Mouse (Mus musculus) cerebellum, adult 2 months (tissue): Measurements from ENCODE around the gene Zfand2b. TPM values are rescaled to one million over a fixed set of nuclear protein-coding genes. Genes with fewer than 3 reads are reported as not detected.

Experiments used
- DNase-seq, 2 experiments: peaks; one replicate each; pipeline ENCODE4 v3.0.0; 2021
- H3K27ac ChIP-seq: fragments of 200-500 bp; 2 replicates; pipeline ENCODE4 v1.5.1; 2012; ENCODE audit warnings: low read length, control low read depth, inconsistent platforms; ENCODE audit not compliant: insufficient read depth
- H3K27me3 ChIP-seq: fragments of 200-500 bp; 2 replicates; pipeline ENCODE4 v1.6.1; 2012; ENCODE audit warnings: inconsistent platforms, mild to moderate bottlenecking, low read length, moderate library complexity; ENCODE audit not compliant: control insufficient read depth, insufficient read depth
- H3K4me1 ChIP-seq: fragments of 200-500 bp; 2 replicates; pipeline ENCODE4 v1.6.1; 2011; ENCODE audit warnings: low read length; ENCODE audit not compliant: control insufficient read depth, insufficient read depth
- H3K4me3 ChIP-seq: fragments of 200-500 bp; replicated peaks from 2 replicates; pipeline ENCODE3; 2011; ENCODE audit warnings: mild to moderate bottlenecking, low read depth, low read length, control low read depth; ENCODE audit not compliant: insufficient read depth
- CTCF ChIP-seq: fragments of 200-500 bp; IDR thresholded peaks from 2 replicates; pipeline ENCODE4 v1.5.1; 2011; ENCODE audit warnings: low read depth, mild to moderate bottlenecking, control low read depth, low read length, moderate library complexity, borderline replicate concordance; ENCODE audit not compliant: insufficient read depth
- POLR2A ChIP-seq: fragments of 200-500 bp; IDR thresholded peaks from 2 replicates; pipeline ENCODE4 v1.6.1; 2011; ENCODE audit warnings: low read length, control low read depth, borderline replicate concordance; ENCODE audit not compliant: insufficient read depth
- WGBS: fragments of 180-500 bp; shearing (Covaris S2); methylation state at CpG from one replicate; pipeline ENCODE4 v1.1.7; 2018; 5-methylcytosine and 5-hydroxymethylcytosine counted together
- polyA plus RNA-seq: library from polyadenylated mRNA; depleted of rRNA; stranded (reverse); fragments of >200 nt; gene quantifications from 2 replicates; pipeline ENCODE4 v1.2.3, GENCODE M21; 2012; rRNA removed

Gene Zfand2b
- polyA plus RNA-seq, 1 experiment: 61.6 TPM

DNA sequence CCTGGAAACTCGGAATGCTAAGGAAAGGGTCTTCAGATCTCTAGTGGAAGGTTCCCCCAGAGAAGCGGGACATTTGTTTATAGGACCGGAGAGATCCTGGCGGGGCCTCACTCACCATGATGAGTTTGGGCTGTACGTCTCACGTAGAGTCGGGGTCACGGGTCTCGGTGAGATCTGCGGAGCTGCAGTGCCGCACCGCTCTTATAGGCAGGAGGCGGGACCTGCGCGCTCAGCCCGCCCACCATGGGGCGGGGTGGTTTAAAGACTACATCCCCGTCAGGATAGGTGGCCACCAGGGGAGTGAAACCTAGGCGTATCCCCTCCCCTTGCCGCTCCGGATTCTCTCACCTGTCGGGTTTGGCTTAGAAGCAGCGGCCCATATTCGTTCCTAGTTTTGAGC is 50.6 kb downstream of the Zfand2b start:
- peak; percentile 97 to 98 for DNase-seq
- Histone ChIP-seq H3K4me1 (peaks cover 11% of the 10 kb centered on the region), H3K27ac (peak overlapping the region; percentile 93), H3K4me3 (peak overlapping the region; percentile 69), H3K27me3 (no peaks in the 10 kb centered on the region)
- peak; percentile 100 for TF ChIP-seq POLR2A
- peak; percentile 36; the same call in 1 of the 2 replicates for TF ChIP-seq CTCF
- WGBS: under 1% methylated on average over 24 of the region's 24 CpGs

GRCm38 (mm10) chr1:75219531-75219930 is 51.1 kb downstream of the Zfand2b start, which contains the start of gene Tuba4a:
Gene Tuba4a (minus strand): TSS chr1:75219865.
- WGBS: under 1% methylated on average over 34 of the region's 34 CpGs
- H3K4me1 ChIP-seq: peaks cover 11% of the 10 kb centered on the region
- H3K27ac ChIP-seq: peak within 1 kb of the TSS; percentile 93
- H3K4me3 ChIP-seq: peak within 1 kb of the TSS; percentile 69
- TF ChIP-seq POLR2A: no peak
- no peak for DNase-seq
- H3K27me3 ChIP-seq: no peaks in the 10 kb centered on the region

Other genes starting within 250 kb of the Zfand2b start
- gene Cfap65, start 233.0 kb upstream of the Zfand2b start, polyA plus RNA-seq: 2.6 and 3.7 TPM in 2 replicates
- gene Ihh, start 217.0 kb upstream of the Zfand2b start, polyA plus RNA-seq: 0.33 and 0.49 TPM in 2 replicates
- gene Nhej1, start 43.4 kb upstream of the Zfand2b start, polyA plus RNA-seq: 1.8 and 2.8 TPM in 2 replicates
- not detected in 2 replicates for gene Slc23a3, start 34.8 kb upstream of the Zfand2b start, polyA plus RNA-seq
- 39.0 and 41.4 TPM in 2 replicates for gene Cnppd1, start 25.9 kb upstream of the Zfand2b start, polyA plus RNA-seq
- gene Retreg2, start 25.9 kb upstream of the Zfand2b start, polyA plus RNA-seq: 261 and 276 TPM in 2 replicates
- 19.2 and 22.4 TPM in 2 replicates for gene Abcb6, start 11.7 kb downstream of the Zfand2b start, polyA plus RNA-seq
- gene Ankzf1, start 23.5 kb downstream of the Zfand2b start, polyA plus RNA-seq: 41.0 and 44.6 TPM in 2 replicates
- 120 and 128 TPM in 2 replicates for gene Atg9a, start 23.6 kb downstream of the Zfand2b start, polyA plus RNA-seq
- 10.8 TPM in 2 replicates for gene Glb1l, start 42.2 kb downstream of the Zfand2b start, polyA plus RNA-seq
- gene Stk16, start 42.2 kb downstream of the Zfand2b start, polyA plus RNA-seq: 161 and 167 TPM in 2 replicates
- gene Tuba4a, start 51.2 kb downstream of the Zfand2b start, polyA plus RNA-seq: 385 and 391 TPM in 2 replicates
- not detected in 2 replicates for gene A630095N17Rik, start 63.5 kb downstream of the Zfand2b start, polyA plus RNA-seq
- 139 and 153 TPM in 2 replicates for gene Dnajb2, start 67.8 kb downstream of the Zfand2b start, polyA plus RNA-seq
- 172 and 180 TPM in 2 replicates for gene Ptprn, start 95.9 kb downstream of the Zfand2b start, polyA plus RNA-seq
- gene Resp18, start 109.8 kb downstream of the Zfand2b start, polyA plus RNA-seq: 226 and 275 TPM in 2 replicates
- gene Dnpep, start 149.3 kb downstream of the Zfand2b start, polyA plus RNA-seq: 87.0 and 87.1 TPM in 2 replicates
- 2.0 and 2.1 TPM in 2 replicates for gene Des, start 191.7 kb downstream of the Zfand2b start, polyA plus RNA-seq
- 122 and 143 TPM in 2 replicates for gene Speg, start 206.7 kb downstream of the Zfand2b start, polyA plus RNA-seq